Mouse (Mus musculus): ENCODE measurements around the gene Evl.

DNA sequence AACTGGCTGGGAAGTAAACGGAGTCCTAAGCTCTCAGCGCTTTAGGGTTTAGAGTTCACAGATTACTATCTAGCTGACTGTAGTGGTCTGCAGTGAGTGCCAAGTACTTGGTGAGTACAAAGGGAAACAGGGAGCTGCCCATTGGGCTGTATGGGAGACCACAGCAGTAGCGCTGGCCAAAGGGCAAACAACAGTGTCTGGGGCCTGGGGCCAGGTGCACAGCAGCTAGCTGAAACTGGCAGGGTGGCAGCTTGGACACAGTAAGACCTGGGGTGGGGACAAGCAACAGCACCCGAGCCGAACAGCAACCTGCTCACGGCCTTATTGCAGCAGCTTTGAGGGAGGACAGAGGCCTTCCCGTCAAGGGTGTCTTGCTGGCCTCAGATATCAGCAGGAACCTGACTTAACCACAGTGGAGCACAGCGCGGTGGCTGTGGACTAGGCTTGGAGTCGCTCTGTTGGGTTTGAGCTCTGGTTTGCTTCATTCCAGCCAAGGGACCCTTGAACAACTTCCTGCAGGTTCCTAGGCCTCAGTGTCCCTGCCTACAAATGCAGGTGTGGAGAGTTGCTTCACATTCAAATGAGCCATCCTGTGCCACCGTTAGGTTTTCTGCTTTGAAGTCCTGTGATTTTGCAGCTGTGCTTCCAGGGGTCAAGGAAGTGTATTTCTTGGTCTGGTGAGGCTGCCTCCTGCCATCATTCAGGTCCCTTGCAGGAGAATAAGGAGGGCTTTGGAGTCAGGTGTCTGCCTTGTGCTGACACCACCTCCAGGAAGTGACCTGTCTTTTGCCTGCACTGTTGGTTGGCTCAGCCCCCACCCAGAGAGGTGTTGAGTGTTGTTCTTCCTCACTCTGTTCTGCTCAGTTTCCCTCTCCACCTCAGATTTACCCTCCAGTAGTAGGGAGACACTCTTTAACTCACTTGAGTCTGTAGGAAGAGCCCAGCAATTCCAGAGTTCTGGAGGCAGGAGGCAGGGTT, 99.1 kb downstream of the Evl start:
- TF ChIP-seq CTCF (conservative IDR thresholded peaks at IDR 0.05; ENCODE audit: low read length) (no peak), NANOG (IDR thresholded peaks at IDR 0.05; ENCODE audit: borderline replicate concordance, low read length) (no peak)
